Mouse (Mus musculus) hindlimb bud, embryonic 11.5 days (tissue): ENCODE results near the gene Ankrd11.
A peak's percentile ranks its signal among the peaks of the same experiment; 100 is the strongest.

Experiments
- DNase-seq: peaks from one replicate; pipeline ENCODE4 v3.0.0-alpha.2; 2012; ENCODE audit warnings: low read depth, low spot score; ENCODE audit errors: extremely low spot score

The Ankrd11 gene

GRCm38 (mm10) chr8:122928631-122929224 is 113.3 kb downstream of the Ankrd11 start:
- DNase-seq = no peak

- DNase-seq = no peak
Measured at GRCm38 (mm10) chr8:122927841-122928240, 114.2 kb downstream of the Ankrd11 start.

DNA sequence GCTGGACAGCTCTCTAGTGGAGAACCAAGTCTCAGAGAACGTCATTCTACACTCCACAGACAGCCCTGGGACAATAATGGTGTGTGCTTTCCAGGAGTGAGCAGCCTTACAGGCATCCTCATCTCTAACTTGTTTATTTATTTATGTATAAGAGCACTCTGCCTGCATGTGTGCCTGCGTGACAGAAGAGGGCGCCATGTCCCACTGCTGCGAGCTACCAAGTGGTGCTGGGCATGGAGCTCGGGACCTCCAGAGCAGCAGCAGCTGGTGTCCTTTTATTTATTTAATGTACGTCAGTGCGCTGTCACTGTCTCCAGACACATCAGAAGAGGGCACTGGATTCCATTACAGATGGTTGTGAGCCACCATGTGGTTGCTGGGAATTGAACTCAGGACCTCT is 115.3 kb downstream of the Ankrd11 start:
- no peak for DNase-seq

GRCm38 (mm10) chr8:122925939-122926722 is 115.9 kb downstream of the Ankrd11 start:
- no peak for DNase-seq

DNA sequence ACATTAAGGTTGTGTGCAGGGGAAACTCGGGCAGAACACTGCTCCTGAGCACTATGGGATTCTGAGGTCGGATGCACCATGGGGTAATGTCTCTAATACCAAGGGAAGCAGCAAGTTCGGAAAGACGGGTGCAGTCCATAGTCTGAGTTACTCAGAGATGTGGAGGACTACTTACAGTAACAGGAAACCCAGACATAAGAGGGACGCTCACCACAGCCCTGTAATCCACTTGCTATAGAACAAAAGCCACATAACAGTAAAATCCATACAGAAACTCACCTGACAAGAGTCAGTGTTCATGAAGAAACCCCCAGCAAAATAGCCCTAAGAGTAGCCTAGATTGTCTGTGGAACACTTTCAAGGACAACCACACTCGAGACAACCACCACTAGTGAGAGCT is 118.0 kb downstream of the Ankrd11 start:
- no peak for DNase-seq

DNA sequence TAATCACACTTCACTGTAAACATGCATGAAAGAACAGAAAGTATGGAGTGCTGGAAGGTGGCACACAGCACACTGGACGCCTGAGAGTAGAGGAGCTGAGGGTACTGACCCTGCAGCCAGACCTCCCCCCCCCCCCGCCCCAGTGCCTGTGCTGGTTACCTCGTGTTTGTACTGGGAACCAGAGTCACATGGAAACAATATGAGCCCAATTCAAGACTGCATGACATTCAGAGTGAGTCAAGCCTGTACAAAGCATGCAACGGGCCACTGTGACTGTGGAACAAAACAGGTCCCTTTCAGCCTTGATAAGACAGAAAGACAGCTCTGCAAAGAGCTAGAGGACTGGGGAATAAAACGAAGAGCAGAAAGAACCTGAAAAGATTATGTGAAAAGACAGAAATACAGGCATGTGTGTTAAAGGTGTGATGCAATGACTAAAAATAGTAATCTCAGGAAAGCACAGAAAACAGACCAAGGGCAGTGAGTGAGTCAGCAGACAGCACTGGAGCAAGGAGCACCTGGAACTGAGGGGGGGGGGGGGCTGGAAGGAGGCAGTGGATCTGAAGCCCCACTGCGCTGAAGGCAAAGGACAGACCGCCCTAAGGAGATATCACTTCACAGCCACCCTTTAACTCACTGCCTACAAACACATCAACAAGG is 118.5 kb downstream of the Ankrd11 start:
- no peak for DNase-seq

GRCm38 (mm10) chr8:122922945-122923344 is 119.1 kb downstream of the Ankrd11 start:
- no peak for DNase-seq

GRCm38 (mm10) chr8:122920890-122921289 is 121.2 kb downstream of the Ankrd11 start:
- DNase-seq = no peak

GRCm38 (mm10) chr8:122918438-122919107 is 123.5 kb downstream of the Ankrd11 start:
- DNase-seq = no peak

- peak; percentile 8 for DNase-seq
Measured at GRCm38 (mm10) chr8:122917531-122918392, 124.3 kb downstream of the Ankrd11 start.

GRCm38 (mm10) chr8:122916766-122917165 is 125.3 kb downstream of the Ankrd11 start:
- DNase-seq = no peak

DNA sequence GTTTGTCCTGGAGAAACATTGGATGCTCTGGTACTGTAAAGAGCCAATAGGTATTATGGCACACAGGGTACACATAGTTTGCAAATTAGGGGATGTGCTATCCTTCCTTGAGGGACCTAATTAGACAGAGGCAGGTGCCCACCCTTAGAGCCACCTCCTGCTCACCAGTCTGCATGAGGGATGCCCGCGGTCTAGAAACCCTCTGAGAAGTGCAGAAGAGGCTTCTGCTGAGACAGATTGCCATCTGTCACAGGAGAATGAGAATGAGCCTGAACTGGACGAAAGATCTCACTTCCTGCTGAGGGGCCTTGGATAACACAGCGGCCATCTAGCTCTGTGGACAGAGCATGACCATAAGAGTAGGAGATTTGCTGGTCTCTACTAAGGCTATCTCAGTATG is 129.2 kb downstream of the Ankrd11 start:
- no peak for DNase-seq

GRCm38 (mm10) chr8:122912150-122912549 is 129.9 kb downstream of the Ankrd11 start:
- no peak for DNase-seq

- peak; percentile 52 for DNase-seq
Measured at GRCm38 (mm10) chr8:122906463-122907021, 135.5 kb downstream of the Ankrd11 start.

DNA sequence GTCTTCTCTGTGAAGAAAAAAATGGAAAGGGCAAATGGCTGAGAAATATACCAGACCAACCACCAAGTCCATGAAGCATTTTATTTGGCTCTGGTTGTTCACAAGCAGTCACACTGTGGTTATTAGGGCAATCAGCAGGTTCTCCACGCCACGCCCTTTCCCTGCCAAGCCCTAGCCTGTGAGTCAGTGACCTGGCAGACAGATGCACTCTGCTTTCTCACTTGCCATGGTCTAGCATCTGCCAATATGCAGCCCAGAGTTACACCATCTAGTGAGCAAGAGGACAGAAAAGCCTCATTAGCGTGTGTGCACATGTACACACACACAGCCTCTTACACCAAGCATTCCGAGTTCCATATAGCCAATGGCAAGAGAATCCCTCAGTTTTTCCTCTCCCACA is 136.7 kb downstream of the Ankrd11 start:
- no peak for DNase-seq

- no peak for DNase-seq
Measured at GRCm38 (mm10) chr8:122904496-122904895, 137.6 kb downstream of the Ankrd11 start.

DNA sequence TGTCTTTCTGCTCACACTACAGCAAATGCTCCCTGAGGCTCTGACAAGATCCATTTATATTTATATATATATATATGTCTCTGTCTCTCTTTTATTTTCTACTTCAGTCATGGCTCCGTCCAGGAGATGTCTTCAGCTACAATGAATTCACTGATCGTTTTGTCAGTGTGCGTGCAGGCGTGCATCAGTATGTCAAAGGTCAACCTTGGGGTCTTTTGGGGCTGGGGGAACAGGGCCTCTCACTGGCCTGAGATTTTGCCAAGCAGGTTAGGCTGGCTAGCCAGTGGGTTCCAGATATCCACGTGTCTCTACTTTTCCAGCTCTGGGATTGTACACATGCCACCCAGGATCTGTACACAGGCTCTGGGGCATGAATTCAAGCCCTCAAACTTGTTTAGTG is 139.1 kb downstream of the Ankrd11 start:
- DNase-seq = no peak

DNA sequence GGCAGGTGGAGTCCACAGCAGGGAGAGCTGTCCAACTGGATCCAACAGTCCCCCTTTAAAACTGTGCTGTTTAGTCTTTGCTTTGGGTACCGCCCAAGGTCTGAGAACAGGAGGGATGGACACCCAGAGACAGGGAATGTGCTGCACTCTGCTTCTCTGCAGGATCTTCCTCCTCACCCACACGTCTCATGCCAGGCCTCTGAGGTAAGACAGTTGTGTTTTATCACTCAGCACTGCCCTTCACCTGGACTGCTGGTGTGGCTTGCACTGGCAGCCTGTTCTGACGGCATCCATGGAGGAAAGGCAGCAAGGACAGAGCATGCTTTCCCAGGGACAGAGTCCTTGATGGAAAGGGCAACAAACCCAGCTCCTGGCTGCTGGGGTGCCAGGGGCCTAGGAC is 139.5 kb downstream of the Ankrd11 start:
- no peak for DNase-seq

- DNase-seq = no peak
Measured at GRCm38 (mm10) chr8:122901892-122902515, 140.1 kb downstream of the Ankrd11 start.

GRCm38 (mm10) chr8:122901476-122901875 is 140.6 kb downstream of the Ankrd11 start:
- DNase-seq = no peak
